Mouse (Mus musculus) monocyte, adult 5-6 weeks (primary cell): ENCODE measurements around the gene Asgr2. TPM values are rescaled to one million over a fixed set of nuclear protein-coding genes. Genes with fewer than 3 reads are reported as not detected.
"Not testable (repeated sequence)": the region's sequence is repeated elsewhere in the genome, so short reads cannot be mapped to it uniquely, and the experiment has no call there.

Experiments used
- ATAC-seq: fragments of 153-309, 156-312 bp; replicated peaks from 2 replicates; pipeline ENCODE4 v1.8.0; 2017; ENCODE audit warnings: mild to moderate bottlenecking; ENCODE audit not compliant: low TSS enrichment, insufficient number of reproducible peaks, severe bottlenecking, poor library complexity, low FRiP score
- total RNA-seq: library from RNA; stranded (forward); fragments of 200-1000, 200-491, 200-594 nt; gene quantifications from 3 replicates; pipeline ENCODE4 v1.2.3, GENCODE M21; 2017

Gene Asgr2
- total RNA-seq, 1 experiment from 2014 or later = 2.8 TPM

GRCm38 (mm10) chr11:70079928-70080327, 12.5 kb upstream of the Asgr2 start:
- peak; percentile 38; the same call in 1 of the 2 replicates for ATAC-seq

GRCm38 (mm10) chr11:70080803-70081590, 11.4 kb upstream of the Asgr2 start:
- no peak for ATAC-seq

GRCm38 (mm10) chr11:70084563-70084962, 7.9 kb upstream of the Asgr2 start:
- ATAC-seq = peak; percentile 88

GRCm38 (mm10) chr11:70097396-70097795, 5.0 kb downstream of the Asgr2 start:
- ATAC-seq = no peak

- ATAC-seq = no peak
Observed at GRCm38 (mm10) chr11:70099102-70099501, 6.7 kb downstream of the Asgr2 start.

- ATAC-seq = no peak
Observed at GRCm38 (mm10) chr11:70099809-70100208, 7.4 kb downstream of the Asgr2 start.

- no peak for ATAC-seq
Observed at GRCm38 (mm10) chr11:70103701-70104315, 11.4 kb downstream of the Asgr2 start.

- ATAC-seq = no peak
Observed at GRCm38 (mm10) chr11:70107085-70107484, 14.6 kb downstream of the Asgr2 start.

- 0 out of 2 replicates have a peak, but pooled peaks have one; percentile 45 for ATAC-seq
Observed at GRCm38 (mm10) chr11:70110146-70110545, 17.7 kb downstream of the Asgr2 start.

- ATAC-seq = peak; percentile 70
Observed at GRCm38 (mm10) chr11:70114562-70114961, 22.1 kb downstream of the Asgr2 start.

- no peak for ATAC-seq
Observed at GRCm38 (mm10) chr11:70115901-70116300, 23.5 kb downstream of the Asgr2 start.

GRCm38 (mm10) chr11:70129926-70130379, 37.5 kb downstream of the Asgr2 start, which contains the start of gene Mgl2:
TSS of gene Mgl2 (plus strand) at chr11:70130329.
- no peak for ATAC-seq

GRCm38 (mm10) chr11:70135001-70135400, 42.6 kb downstream of the Asgr2 start:
- ATAC-seq = not testable (repeated sequence)

- 0 out of 2 replicates have a peak, but pooled peaks have one; percentile 47 for ATAC-seq
Observed at GRCm38 (mm10) chr11:70135925-70136324, 43.5 kb downstream of the Asgr2 start.

GRCm38 (mm10) chr11:70139171-70139570, 46.7 kb downstream of the Asgr2 start:
- no peak for ATAC-seq

GRCm38 (mm10) chr11:70151072-70151471, 58.6 kb downstream of the Asgr2 start:
- ATAC-seq = no peak
